Mouse (Mus musculus) layer of hippocampus, postnatal 14 days (tissue): Measurements from ENCODE around the gene Pnmal1. TPM values are rescaled to one million over a fixed set of nuclear protein-coding genes. Genes with fewer than 3 reads are reported as not detected.

Source experiments
- DNase-seq, 2 experiments: peaks; one replicate each; pipeline ENCODE4 v3.0.0; 2021 to 2022; ENCODE audit warnings: low spot score in 2 of 2, mixed read lengths in 1 of 2
- total RNA-seq, 2 experiments: library from RNA; stranded (reverse); gene quantifications; 2 replicates each; pipeline ENCODE4 v1.2.3; 2021

Pnmal1 gene
- total RNA-seq, 2 experiments from 2014 or later: 72.5 to 74.5 TPM

DNA sequence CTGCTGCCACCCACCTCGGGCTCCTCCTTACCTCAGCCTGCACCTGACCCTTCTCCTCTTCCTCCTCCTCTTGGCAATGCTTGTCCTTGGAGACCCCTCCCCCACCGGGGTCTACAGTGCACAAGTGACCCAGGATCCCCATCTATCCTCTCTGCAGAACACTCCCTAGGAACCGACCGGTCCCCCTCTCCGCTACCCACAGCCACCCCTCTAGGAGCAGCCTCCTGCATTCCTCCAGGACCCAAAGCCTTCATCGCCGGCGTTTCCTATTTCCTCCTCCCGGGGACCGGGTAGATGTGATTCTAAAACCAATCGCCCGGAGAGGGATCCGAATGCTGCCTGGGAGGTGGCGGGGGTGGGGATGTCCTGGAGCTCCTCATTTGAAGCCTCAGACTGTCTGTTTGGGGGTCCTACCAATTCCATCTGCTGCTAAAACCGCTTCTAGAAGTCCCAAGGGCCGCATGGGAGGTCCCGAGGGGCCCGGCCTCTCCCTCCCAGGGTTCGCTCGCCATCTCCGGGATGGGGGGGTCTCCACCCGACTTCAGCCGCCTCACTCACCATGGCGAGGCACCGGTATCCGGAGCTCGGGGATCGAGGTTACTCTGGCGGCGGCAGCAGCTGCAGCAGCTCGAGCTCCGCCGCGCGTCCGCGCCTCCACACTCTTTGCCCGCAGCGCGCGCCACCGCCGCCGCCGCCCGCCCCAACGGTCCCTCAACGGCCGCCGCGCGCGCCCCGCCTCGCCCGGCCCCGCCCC is 36.0 kb upstream of the Pnmal1 start:
- DNase-seq: peak in 1 of 2 experiments; percentile 65

DNA sequence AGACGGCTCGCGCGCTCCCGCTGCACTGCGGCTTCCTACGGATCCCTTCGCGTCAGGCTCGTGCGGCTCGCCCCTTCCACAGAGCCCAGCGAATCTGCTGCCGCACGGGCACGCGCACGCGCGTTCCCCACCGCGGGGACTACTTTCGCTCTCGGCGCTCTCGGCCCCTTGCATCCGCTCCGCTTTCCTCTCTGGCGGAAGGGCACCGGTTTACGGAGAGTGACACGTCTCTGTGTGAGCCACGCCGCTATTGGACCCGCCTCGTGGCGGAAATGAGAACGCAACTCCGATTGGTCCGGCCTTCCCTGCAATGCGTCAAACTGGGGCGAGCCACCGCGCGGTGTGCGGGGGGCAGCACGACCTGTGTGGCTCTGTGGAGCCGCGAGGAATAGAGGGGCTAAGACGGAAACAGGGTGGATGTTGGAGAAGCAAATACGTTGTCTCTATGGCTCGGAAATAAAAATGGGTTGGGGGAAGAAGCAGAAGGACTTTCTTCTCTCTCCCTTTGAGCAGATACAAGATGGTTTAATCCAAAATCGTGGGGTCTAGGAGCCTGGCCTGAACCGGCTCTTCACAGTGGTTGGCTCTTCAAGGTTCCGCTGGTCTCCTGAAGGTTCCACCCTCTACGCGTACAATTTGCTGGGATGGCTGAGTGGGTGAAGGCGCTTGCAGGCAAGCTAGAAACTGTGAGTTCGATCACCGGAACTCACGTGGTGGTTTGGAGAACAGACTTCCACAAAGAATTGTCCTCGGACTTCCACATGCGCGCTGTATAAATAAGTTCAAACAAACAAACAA is 35.2 kb upstream of the Pnmal1 start, which contains the start of gene Calm3:
Gene Calm3 (minus strand): TSS at position 78 of the 798 bp plus-strand sequence.
- DNase-seq: peak; percentile 100

DNA sequence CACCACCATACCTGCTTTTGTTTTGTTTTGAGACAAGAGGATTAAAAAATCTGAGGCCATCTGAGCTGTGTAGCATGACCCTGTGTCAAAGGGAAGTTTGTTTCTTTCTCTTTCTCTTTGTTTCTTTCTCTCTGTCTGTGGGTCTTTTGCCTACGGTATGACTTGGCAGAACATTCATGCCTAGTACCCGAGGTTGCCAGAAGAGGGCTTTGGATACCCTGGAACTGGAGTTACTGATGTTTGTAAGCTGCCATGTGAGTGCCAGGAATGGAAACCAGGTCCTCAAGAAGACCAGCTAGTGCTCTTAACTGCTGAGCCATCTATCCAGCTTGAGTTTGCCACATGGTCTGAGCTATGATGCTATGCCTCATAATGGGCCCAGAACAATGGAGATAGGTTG is 31.1 kb upstream of the Pnmal1 start:
- no peak for DNase-seq

DNA sequence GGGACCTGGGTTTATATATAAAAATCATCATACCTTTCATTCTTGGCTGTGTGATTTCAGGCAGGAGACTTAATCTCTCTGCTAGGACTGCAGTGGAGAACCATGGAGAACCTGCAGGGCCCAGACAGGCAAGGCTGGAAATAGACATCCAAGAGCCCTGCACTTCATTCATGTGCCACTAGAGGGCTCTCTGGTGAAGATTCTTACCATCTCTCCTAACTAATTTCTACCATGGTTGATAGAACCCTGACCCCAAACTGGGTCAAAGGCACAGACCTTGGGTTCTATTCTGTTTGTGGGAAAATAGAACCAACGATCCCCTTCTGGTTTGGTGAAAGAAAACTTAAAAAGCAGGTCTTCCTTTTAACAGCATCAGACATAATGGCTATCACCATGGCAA is 28.6 kb upstream of the Pnmal1 start:
- DNase-seq: peak in 1 of 2 experiments; percentile 87

DNA sequence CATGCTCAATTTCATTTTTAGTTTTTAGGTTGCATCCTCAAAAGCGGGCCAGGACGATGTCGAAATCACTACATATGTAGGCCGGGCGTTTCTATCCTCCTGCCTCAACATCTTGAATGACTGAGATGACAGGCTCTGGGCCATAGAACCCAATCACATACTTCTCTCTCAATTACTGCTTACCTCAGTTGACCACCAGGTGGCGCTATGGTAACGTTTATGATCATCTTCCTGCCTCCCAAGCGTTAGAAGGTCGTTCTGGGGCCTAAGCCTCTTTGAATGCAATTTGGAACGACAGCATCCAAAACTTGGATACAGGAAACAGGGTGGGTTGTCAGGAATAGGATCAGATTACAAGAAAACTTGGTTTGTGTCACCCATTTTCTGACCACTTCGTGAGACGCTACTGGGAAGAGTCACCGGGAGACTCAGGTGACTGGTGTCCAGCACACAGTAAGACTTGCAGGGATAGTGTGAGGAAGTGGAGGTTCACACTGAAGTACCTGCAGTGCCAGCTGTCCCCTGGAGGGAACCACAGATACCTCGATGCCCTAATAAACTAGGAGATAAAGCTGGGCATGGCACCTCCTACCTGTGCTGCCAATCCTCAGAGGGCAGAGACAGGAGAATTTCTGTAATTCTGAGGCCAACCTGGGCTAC is 27.4 kb upstream of the Pnmal1 start:
- peak; percentile 90 to 95 for DNase-seq

DNA sequence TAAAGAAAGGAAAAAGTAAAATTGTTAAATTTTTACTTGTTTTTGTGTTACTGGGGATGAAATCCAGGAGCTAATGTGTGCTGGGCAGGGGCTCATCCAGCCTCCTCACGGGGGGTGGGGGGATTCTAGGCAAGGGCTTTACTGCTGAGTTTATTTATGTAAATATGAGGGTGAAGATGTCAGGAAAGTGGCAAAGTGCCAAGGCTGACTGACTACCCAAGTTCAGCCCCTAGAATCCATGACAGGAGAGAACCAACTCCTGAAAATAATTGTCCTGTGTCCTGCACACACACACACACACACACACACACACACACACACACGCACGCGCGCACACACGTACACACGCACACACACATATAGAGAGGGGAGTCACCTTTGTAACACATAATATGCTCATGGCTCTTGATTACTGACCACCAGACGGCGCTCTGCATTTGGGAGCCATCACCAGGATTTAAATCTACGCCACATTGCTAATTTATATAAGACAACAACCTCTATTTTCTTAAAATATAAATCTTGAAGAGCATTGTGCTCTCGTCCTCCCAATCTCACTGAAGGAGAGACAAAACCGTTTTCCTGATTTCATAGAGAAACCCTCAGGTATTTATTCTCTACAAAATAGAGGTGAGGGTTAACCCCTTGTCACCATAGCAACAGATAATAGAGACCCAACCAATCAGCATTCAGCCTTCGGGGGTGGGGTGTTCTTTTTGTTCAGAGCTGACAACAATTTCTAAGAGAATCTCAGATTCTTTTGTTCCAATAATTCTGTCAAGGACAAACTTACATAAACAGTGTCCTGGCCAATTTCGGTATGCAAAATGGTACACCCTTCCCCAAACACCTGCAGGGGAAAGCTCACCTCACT is 26.5 kb upstream of the Pnmal1 start:
- DNase-seq: peak in 1 of 2 experiments; percentile 82

DNA sequence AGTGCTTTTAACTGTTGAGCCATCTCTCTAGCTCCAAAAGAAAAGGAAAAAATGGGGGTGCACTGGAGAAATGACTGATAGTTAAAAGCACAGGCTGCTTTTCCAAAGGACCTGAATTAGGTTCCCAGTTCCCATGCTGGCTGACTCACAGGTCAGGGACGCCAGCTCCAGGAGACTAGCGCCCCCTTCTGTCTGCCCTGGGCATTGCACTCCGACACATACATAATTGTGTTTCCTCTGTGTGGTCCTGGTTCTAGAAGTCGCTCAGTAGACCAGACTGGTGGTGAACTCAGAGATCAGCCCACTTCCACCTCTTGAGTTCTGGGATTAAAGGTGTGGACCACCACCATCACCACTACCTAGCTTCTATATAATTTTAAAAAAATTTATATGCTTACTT is 22.2 kb upstream of the Pnmal1 start:
- no peak for DNase-seq

DNA sequence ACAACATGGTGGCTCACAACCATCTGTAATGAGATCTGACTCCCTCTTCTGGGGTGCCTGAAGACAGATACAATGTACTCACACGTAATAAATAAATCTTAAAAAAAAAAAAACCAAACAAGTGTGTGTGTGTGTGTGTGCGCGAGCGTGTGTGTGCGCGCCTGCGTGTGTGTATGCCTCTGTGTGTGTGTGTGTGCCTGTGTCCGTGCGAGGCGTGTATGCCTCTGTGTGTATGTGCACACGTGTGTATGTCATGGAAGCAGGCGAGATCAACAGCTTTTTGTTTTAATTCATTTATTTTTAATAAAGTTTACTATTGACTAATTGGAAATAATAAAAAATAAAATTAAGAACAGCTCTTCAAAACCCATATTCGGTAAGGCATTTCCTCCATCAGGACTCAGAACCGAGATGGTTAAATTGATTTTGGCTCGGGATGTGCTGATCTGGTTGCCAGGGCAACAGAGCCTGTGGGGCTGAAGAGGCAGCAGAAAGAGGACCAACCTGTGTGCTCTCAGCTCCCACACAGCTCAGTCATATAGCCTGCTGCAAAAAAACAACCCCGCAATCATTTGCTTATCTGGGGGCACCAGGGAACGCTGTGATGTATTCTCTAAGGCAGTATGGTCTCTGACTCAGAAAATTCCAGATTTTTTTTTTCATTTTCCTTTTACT is 21.2 kb upstream of the Pnmal1 start:
- peak in 1 of 2 experiments; percentile 85 for DNase-seq

DNA sequence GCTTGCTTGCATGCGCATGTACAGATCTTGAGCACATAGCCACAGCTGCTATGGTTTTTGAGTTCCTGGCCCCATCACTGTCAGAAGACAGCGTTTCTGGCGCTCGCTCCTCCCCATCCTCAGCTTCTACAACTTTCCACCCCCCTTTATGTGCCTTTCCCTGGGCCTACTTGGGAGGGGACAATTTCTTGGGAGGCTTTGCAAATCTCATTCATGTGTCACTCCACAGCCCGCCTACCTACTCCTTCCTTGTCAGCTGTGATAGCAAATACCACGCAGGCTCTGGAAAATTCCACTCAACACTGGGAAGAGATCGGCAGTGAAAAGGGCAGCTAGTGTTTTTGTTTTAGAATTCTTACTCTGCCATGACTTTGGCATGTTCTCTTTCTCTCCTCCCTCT is 19.2 kb upstream of the Pnmal1 start:
- DNase-seq: peak in 1 of 2 experiments; percentile 71

DNA sequence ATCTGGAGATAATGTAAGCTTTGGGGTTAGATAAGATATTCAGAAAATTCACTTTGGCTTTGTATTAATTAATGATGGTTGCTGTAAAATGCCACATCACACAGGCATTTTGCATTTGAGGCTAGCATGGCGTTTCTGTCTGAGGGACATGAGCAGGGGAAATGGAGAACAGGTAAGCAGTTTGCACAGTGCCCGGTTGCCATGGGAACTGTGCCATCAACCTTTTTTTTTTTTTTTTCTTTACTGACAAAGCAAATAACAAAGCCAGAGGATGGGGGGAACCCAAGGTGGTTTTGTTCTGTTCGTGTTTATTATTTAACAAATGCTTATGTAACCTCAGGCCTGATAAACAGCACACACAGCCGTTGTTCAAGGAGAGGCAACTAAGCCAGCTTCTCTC is 16.6 kb upstream of the Pnmal1 start:
- DNase-seq: no peak

DNA sequence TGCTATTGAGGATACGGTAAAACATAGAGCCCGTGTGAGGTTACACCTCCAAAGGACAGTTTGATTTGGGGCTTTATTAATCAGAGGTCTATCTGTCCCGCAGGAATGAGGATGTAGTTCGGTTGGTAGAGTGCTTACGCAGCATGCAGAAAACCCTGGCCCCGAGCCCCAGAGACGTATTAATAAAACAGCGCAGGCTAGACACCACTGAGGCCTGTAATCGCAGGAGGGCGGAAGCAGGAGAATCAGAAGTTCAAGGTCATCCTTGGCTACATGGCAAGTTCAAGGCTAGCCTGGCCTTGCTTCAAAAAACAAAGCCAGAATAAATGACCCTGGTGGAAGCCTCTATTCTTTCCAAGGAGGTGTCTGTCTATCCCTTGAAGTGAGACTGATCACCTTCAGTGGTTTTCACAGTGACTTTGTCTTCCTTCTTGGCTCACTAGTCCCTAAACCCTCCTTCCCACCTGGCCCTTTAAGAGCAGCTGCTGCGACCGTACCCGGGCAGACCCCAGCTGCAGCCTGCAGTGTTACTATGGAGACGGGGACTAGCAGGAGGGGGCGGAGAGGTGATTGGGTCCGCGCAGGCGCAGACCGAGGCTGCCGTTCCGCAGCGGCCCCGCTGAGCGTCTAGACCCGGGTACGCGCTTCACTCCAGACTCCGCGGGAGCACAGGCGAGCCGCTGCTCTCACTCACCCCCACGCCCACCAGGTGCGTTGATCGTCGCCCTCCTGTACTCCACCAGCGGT is 15.2 kb upstream of the Pnmal1 start, which contains the start of gene Pnmal2:
Gene Pnmal2 (plus strand): TSS at position 622 of the 747 bp plus-strand sequence.
- peak; percentile 88 to 94 for DNase-seq

DNA sequence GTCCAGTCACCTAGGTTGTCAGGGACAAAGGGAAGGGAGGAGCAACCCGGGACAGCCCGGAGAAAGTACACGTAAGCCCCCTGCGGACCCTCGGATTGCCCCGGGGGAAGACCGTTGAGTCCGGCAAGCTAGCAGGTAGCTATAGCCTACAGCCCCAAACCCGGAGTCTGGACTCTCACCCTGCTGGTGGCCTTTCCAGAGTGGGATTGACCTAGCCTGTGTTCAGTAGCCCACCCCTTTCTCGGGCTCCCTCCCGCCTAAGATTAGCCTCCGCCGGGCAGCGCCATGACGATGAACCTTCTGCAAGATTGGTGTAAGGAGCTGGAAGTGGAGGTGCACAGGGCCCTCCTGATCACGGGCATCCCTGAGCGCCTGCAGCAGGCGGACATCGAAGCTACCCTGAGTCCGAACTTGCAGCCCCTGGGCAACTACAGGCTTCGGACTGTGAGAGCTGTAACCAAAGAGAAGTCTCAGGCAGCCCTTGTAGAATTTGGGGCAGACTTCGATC is 14.6 kb upstream of the Pnmal1 start:
- no peak for DNase-seq

DNA sequence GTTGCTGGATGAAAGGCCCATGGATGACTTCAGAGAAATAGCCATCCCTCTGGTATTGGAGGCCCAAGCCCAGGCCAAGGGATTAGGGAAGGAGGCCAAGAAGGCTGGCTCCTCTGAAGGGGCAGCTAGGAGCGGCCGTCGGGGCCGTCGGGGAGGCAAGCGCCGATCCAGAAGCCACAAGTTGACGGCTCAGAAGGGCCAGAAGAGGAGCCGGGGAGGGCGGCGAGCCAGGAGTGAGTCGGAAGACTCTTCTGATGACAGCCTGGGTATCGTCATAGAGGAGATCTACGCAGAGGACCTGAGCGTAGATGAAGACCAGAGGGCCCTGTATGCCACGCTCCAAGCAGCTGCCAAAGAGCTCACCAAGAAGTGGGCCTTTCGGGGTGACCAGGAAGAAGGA is 14.1 kb upstream of the Pnmal1 start:
- DNase-seq: no peak

DNA sequence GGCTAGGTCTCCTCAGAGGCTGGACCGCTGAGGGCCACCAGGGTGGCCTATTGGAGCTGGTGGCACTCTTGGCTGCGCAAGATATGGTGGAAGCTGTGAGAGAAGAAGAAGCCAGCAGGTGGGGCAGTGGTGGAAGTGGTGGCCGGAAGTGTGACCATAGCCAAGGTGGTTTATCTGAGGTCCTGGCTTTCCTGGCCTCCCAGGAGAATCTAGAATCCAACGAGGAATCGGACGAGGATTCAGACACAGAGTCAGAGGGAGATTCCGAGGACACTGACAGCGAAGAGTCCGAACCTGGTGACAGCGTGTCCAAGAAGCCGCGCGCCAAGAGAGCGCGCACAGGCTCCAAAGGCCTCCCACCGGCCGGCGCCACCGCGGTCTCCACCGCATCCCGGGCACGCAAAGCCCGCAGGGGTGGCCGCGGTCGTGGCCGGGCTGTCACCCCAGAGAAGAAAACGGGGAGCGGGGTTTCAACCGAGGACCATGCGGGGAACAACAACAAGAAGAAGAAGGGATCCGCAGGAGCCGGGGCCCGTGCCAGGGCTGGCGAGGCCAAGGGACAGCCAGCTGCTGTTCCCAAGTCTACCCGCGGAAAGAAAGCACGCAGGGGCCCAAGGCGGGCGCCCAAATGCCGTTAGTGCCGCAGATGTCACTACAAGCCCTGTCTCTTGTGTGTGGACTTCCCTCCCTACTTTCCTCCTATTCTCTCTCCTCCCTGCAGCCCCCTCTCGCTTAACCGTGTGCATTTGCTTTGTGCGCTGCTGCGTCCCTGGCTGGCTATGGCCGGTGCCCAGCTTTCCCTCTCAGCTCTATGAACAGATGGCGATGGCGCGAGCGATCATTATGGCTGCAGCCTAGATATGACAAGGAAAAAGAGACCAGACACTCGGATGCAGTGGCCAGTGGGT is 12.8 kb upstream of the Pnmal1 start:
- DNase-seq: peak in 1 of 2 experiments; percentile 36

DNA sequence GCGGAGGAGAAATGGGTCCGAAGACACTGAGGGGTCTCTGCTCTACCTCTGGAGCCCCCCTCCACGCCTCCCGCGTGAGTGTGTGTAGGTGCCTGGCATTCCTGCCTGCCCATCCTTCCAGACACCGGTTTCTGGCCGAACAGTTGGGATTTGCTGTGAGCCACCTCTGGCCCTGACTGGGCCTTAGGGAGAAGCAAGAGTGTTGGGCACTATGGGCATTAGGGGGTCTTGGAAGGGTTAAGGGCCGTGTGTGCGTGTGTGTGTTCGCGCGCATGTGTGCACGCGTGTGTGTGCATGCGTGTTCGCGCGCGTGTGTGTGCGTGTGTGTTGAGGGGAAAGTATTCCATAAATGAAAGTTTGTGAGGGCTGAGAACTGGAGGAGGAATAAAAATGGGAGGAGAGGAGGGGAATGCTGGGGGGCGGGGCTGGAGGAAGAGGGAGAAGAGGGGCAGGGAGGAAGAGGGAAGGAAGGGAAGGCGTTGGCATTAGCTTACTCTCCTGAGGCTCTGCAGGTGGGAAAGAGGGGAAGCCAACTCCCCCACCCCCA is 12.1 kb upstream of the Pnmal1 start:
- peak in 1 of 2 experiments; percentile 29 for DNase-seq

DNA sequence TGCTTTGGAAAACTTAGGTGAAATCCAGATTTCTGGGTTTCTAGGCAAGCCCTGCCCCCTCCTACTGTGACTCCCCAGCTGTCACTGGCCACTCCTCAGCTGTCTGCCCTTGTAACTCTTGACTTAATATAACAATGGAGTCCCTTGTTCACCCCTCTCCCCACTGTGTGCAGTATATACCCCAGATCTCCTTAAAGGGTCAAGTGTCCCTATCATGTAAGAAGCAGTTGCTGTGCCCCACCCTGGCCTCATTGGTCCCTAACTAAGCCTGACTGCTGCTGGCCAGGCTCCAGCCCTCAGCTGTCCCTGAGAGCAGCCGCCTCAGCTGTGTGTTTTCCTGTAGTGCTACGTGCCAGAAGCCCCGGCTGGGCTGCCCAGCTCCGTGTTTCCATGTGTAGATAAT is 11.5 kb upstream of the Pnmal1 start:
- DNase-seq: peak; percentile 29 to 56

DNA sequence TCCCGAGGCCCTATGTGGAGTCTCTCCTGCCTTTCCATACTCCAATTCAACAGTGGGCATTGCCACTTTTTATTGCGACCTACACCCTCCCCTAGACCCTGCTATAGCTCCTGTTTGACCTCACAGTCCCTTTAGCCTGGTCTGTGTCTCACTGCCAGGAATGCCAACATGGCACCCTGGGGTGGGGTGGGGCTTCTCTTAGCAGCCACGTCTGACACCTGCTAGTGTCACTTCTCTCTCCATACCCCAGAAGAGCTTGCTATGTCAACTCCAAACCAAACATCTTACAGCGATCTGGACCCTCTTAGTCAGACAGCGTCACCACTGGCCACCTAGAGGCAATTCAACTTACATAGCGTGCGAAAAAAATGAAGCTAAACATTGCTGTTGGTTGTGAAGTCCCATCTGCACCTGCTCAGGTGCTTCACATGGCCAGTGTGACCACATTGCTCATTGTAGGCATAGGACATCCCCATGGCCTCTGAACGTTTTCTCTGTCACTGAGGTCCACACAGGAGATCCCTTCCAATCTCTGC is 10.5 kb upstream of the Pnmal1 start:
- no peak for DNase-seq
